Mouse (Mus musculus) left cerebral cortex, postnatal 36 days (tissue): ENCODE results near the gene Nell2. TPM values are rescaled to one million over a fixed set of nuclear protein-coding genes. Genes with fewer than 3 reads are reported as not detected.
A peak's percentile ranks its signal among the peaks of the same experiment; 100 is the strongest.
"Not testable (repeated sequence)": the region's sequence is repeated elsewhere in the genome, so short reads cannot be mapped to it uniquely, and the experiment has no call there.

Source experiments
- DNase-seq, 2 experiments: peaks; one replicate each; pipeline ENCODE4 v3.0.0; 2021 to 2022; ENCODE audit warnings: low spot score in 2 of 2, mixed read lengths in 1 of 2
- intact Hi-C: fragments of 180-260 bp; cut with DNase I; formaldehyde crosslinking; loops from one replicate; pipeline ENCODE4 v1.15.1; 2025
- total RNA-seq, 2 experiments: library from RNA; stranded (reverse); gene quantifications; 2 replicates each; pipeline ENCODE4 v1.2.3; 2021

Nell2 gene
- total RNA-seq, 2 experiments from 2014 or later = 479 to 544 TPM

DNA sequence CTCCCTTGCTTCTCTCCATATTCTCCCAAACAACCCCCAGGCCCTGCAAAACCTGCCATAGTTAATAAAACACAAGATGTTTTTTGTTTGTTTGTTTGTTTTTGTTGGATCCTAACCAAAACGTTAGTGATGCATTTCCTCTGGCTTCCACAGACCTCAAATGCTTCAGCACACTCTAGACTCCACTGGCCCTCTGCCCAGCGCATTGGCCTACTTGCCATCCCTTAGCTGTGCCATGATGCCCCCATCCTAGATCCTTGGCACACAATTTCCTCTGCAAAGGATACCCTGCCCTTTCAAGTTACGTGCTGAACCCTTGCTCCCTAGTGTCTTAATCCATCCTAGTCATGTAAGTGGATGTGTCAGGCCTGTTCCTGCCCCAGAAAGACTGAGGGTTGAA is 255.1 kb downstream of the Nell2 start:
- intact Hi-C loops = loop anchor here (5.0 kb wide), 2 partner anchors 254 to 299 kb away; partner anchors contain the start of gene Nell2
- no peak for DNase-seq

DNA sequence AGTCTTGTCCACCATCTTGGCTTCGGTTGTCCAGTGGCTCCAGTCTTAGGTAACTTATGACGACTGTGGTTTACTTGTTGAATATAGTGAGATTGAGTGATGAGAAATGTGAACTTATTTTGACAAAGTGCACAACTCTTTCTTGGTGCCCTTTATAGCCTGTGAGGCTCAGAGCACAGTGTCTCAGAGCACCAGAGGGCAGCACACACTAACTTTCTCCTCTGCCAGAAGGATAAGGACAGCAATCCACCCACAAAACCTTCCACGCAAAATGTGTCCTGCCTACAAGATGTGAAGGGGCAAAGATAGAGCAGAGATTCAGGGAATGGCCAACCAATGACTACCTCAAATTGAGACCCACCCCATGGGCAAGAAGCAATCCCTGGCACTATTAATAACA is 256.2 kb downstream of the Nell2 start:
- intact Hi-C loops = loop anchor here (5.0 kb wide), 2 partner anchors 255 to 300 kb away; partner anchors contain the start of gene Nell2
- DNase-seq = no peak

DNA sequence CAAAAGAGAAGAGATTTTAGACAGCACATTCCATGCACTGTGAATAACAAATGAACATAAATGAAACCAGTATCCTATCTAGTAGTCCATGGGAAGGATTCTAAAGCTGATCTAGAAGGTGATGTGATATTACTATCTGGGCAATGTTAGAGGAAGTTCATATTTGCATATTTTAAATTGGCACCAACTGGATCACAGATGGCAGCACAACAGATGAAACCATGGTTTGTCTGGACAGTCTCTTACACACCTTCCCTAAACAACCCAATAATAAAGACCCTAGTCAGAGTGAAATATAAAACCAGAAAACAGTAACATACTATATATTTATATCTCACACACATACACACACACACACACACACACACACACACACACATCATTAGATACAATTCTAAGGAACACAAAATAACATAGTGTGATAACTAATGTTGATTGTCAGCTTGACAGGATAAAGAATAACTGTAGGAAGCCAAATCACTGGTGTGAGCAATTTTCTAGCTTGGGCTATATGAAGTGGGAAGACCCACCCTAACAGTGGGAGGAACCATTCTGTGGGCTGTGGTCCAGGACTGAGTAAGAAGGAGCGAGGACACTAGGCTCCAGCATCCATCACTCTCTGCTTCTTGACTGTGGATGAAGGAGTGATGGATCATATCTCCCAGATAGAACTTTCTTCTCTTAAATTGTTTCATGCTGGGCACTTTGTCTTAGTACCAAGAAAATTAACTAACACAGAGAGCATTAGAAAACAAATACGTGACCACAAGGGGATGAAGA is 268.5 kb downstream of the Nell2 start:
- DNase-seq = no peak
- intact Hi-C loops = no loop called here

- no peak for DNase-seq
- intact Hi-C loops = no loop called here
These were observed 271.2 kb downstream of the Nell2 start for GRCm38 (mm10) chr15:95257131-95257530.

DNA sequence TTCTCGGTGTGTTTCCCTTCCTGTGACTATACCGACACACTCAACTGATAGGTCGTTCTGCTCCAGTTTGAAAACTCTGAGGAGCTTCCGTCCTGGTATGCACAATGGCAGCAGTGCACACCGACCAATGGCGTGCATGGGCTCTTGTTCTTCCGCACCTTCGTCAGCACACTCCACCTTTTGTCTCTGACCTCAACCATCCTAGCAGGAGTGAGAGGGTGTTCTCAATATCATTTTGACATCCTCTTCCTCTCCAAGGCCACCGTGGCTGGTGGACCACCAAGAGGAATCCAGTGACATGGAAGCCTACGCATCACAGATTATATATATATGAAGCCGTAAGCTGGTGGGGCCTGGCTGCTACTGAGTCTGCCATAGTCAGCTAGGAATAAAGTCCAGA is 282.8 kb downstream of the Nell2 start:
- intact Hi-C loops = no loop called here
- no peak for DNase-seq

DNA sequence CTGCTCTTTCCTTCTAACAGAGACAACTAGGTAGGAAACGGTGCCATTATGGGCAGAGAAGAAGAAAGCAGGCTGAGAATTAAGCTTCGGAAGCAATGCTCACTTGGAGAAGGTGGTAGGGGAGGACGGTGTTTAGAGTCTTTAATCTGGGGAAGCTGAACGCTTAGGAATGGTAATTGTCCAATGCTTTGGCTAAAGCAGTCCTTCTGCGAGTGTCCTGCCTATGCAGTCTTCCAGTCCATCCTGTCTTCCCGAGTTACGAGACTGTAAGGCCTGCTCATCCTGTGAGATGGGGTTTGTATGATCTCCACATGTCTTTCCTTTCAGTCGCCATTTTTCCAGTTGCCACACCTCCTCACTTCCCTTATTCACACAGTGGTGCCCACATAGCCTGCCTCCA is 284.5 kb downstream of the Nell2 start:
- no peak for DNase-seq
- intact Hi-C loops = no loop called here

DNA sequence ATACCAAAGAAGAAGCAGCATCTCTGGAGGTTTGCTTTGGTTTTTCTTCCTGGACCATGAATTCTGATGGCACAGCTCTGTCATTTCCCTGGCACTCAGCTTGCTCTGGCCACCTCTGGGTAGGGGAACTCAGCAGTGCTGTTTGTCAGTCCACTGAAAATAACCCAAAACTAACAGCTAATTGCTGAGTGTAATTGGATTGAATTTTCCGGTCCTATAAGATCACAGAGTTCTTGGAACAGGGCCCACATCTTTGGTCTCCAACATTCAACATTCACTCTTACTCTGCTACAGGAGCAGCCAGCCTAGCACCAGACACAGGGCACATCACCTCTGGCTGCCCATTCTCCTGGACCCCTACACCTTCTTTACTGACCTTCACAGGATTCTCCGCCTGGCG is 287.2 kb downstream of the Nell2 start:
- intact Hi-C loops = no loop called here

GRCm38 (mm10) chr15:95237021-95237420 is 291.3 kb downstream of the Nell2 start:
- intact Hi-C loops, DNase-seq: not testable (repeated sequence)

More for the DNA sequence above, 287.2 kb downstream of the Nell2 start:
- DNase-seq = no peak

DNA sequence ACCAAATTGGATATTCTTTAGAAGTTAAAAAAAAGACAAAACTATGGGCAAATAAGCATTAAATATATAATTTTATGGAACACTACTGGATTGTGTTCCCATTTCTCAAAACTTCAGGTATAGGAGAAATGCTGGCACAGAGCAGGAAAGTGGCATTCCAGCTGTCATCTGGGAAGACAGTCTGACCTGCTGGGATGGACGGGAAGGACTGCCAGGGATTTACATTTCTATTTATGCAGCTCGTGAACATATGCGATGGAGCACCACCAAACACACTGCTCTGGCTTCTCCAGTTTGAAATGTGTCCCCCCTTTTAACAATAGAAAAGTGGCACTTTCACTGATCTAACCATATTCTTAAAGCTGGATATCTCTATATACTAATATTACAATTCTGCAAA is 291.9 kb downstream of the Nell2 start:
- intact Hi-C loops = no loop called here
- no peak for DNase-seq

GRCm38 (mm10) chr15:95231171-95231570 is 297.2 kb downstream of the Nell2 start:
- DNase-seq = no peak
- intact Hi-C loops = no loop called here

DNA sequence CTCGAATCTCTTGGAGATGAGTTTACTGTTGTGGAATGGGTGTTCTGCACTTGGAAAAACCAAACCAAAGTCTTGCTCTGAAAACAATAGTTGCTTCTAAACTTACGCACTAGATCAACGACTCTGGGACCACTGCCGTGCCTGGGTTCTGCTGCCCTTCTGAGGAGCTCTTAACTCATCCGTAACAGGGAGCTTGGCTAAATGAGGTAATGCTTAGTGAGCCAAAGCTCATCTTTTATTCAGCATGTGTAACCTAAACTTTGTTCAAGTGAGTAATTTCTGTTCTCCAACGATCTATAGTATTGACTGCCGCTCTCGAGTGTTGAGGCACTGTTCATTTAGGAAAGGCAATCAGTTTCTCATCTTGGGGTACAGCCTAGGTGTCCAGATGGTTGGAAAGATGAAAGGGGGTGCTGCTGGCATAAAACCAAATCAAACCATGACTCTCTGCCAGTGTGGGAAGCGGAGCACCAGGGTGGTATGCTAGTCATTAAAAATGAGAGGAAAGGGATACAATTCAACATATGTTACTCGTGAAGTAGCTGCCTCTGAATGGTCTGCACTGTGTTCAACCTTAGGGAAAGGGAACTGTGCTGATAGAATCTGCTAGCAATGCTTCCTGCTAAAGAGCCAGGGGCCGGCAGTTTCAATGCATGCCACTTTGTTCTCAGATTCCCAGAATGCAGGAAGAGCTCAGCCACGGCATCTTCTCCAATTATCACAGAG is 311.6 kb downstream of the Nell2 start:
- no peak for DNase-seq
- intact Hi-C loops = no loop called here

- DNase-seq = no peak
- intact Hi-C loops = no loop called here
These were observed 317.8 kb downstream of the Nell2 start for GRCm38 (mm10) chr15:95210551-95210950.

- no peak for DNase-seq
- intact Hi-C loops = no loop called here
These were observed 319.2 kb downstream of the Nell2 start for GRCm38 (mm10) chr15:95209186-95209585.

GRCm38 (mm10) chr15:95193661-95194280 is 334.6 kb downstream of the Nell2 start:
- intact Hi-C loops = loop anchor here (10.0 kb wide), 1 partner anchor 331 kb away; the partner anchor contains the start of gene Nell2
- DNase-seq = peak; percentile 63 to 69

GRCm38 (mm10) chr15:95192951-95193350 is 335.4 kb downstream of the Nell2 start:
- intact Hi-C loops = loop anchor here (10.0 kb wide), 1 partner anchor 332 kb away; the partner anchor contains the start of gene Nell2
- DNase-seq = no peak

GRCm38 (mm10) chr15:95186226-95186625 is 342.1 kb downstream of the Nell2 start:
- intact Hi-C loops = no loop called here
- DNase-seq = peak; percentile 40 to 50

DNA sequence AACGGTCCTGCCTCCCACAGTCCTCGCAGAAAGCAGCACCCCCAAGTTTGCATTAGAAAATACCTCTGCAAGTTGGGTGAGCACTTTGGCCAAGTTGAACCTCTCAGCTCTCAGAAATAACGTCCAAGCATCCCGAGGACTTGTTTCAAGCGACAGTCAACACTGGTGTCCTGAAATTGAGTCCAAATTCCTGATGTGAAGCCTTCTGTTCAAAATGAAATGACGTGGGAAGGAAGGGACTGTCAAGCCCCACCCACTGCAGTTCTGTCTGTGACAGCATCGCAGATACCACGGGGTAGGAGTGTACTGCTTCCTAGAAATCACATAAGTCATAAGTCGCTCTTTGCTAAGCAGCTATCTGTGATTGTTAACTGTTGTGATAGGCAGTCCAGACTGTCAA is 342.9 kb downstream of the Nell2 start:
- DNase-seq = peak; percentile 28 to 42
- intact Hi-C loops = no loop called here

- intact Hi-C loops = no loop called here
- DNase-seq = no peak
These were observed 344.9 kb downstream of the Nell2 start for GRCm38 (mm10) chr15:95183450-95183849.

- no peak for DNase-seq
- intact Hi-C loops = no loop called here
These were observed 371.5 kb downstream of the Nell2 start for GRCm38 (mm10) chr15:95156828-95157227.

DNA sequence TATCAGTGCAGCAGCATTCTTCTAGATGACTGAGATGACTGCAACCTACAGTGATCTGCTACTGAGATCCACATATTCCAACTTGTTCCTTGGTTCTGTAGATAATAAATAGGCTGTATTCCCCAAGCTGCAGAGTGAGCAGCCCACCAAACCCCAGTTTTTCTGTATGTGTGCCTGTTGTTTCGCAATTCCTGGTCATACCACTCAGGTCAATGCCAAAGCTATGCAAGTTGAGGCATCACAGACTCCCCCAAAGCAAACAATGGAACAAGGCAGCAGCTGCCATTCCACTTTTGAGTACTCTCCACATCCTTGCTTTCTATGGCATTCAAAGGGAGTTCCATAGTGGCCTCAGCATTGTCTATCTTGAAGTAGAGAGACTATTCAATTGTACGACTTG is 383.2 kb downstream of the Nell2 start:
- DNase-seq = no peak
- intact Hi-C loops = no loop called here
